Mouse (Mus musculus) kidney, adult 11 months (tissue): Measurements from ENCODE around the gene Haus7.

Source experiments
- DNase-seq: peaks from one replicate; pipeline ENCODE4 v3.0.0; 2022

Gene Haus7

GRCm38 (mm10) chrX:73458877-73459392, at the start of gene Haus7:
Gene Haus7, minus strand, starts transcription at chrX:73459044.
- peak; percentile 96 for DNase-seq

GRCm38 (mm10) chrX:73506577-73506976, 47.7 kb upstream of the Haus7 start:
- no peak for DNase-seq

- DNase-seq: no peak
Observed at GRCm38 (mm10) chrX:73505130-73505735, 46.4 kb upstream of the Haus7 start.

GRCm38 (mm10) chrX:73496746-73497145, 37.9 kb upstream of the Haus7 start:
- no peak for DNase-seq

GRCm38 (mm10) chrX:73493567-73493966, 34.7 kb upstream of the Haus7 start:
- DNase-seq: peak; percentile 44

GRCm38 (mm10) chrX:73490804-73491203, 32.0 kb upstream of the Haus7 start:
- no peak for DNase-seq

GRCm38 (mm10) chrX:73490186-73490585, 31.3 kb upstream of the Haus7 start:
- DNase-seq: no peak

- no peak for DNase-seq
Observed at GRCm38 (mm10) chrX:73486920-73487319, 28.1 kb upstream of the Haus7 start.

- DNase-seq: no peak
Observed at GRCm38 (mm10) chrX:73484870-73485269, 26.0 kb upstream of the Haus7 start.

GRCm38 (mm10) chrX:73484076-73484475, 25.2 kb upstream of the Haus7 start:
- no peak for DNase-seq

- no peak for DNase-seq
Observed at GRCm38 (mm10) chrX:73483484-73483810, 24.6 kb upstream of the Haus7 start, which contains the start of gene Bgn. Gene Bgn, plus strand, starts transcription at chrX:73483602.

- no peak for DNase-seq
Observed at GRCm38 (mm10) chrX:73482643-73483483, 24.0 kb upstream of the Haus7 start.

GRCm38 (mm10) chrX:73480334-73480733, 21.5 kb upstream of the Haus7 start:
- DNase-seq: peak; percentile 33

- DNase-seq: no peak
Observed at GRCm38 (mm10) chrX:73479656-73480055, 20.8 kb upstream of the Haus7 start.

- no peak for DNase-seq
Observed at GRCm38 (mm10) chrX:73477500-73477899, 18.7 kb upstream of the Haus7 start.

GRCm38 (mm10) chrX:73476621-73477020, 17.8 kb upstream of the Haus7 start:
- DNase-seq: peak; percentile 71

- no peak for DNase-seq
Observed at GRCm38 (mm10) chrX:73475658-73476256, 16.9 kb upstream of the Haus7 start.

GRCm38 (mm10) chrX:73474340-73475165, 15.7 kb upstream of the Haus7 start:
- no peak for DNase-seq

GRCm38 (mm10) chrX:73471764-73472163, 12.9 kb upstream of the Haus7 start:
- DNase-seq: no peak

- no peak for DNase-seq
Observed at GRCm38 (mm10) chrX:73468752-73469151, 9.9 kb upstream of the Haus7 start.

GRCm38 (mm10) chrX:73468330-73468729, 9.5 kb upstream of the Haus7 start:
- peak; percentile 47 for DNase-seq

GRCm38 (mm10) chrX:73467446-73468241, 8.8 kb upstream of the Haus7 start:
- DNase-seq: no peak
